Mouse (Mus musculus) gastrocnemius, postnatal 25 days (tissue): ENCODE measurements around the gene Nfe2. TPM values are rescaled to one million over a fixed set of nuclear protein-coding genes. Genes with fewer than 3 reads are reported as not detected.
"Not testable (repeated sequence)": the region's sequence is repeated elsewhere in the genome, so short reads cannot be mapped to it uniquely, and the experiment has no call there.

Experiments
- DNase-seq: peaks from one replicate; pipeline ENCODE4 v3.0.0; 2022
- total RNA-seq, 2 experiments: library from RNA; stranded (reverse); gene quantifications; 1 replicate in 1 of 2; 2 replicates in 1 of 2; pipeline ENCODE4 v1.2.3; 2021

The Nfe2 gene
- total RNA-seq, 2 experiments from 2014 or later: not detected

- DNase-seq: no peak
These were observed 32.6 kb upstream of the Nfe2 start for GRCm38 (mm10) chr15:103290843-103291242.

GRCm38 (mm10) chr15:103290417-103290816 is 32.2 kb upstream of the Nfe2 start:
- DNase-seq: no peak

DNA sequence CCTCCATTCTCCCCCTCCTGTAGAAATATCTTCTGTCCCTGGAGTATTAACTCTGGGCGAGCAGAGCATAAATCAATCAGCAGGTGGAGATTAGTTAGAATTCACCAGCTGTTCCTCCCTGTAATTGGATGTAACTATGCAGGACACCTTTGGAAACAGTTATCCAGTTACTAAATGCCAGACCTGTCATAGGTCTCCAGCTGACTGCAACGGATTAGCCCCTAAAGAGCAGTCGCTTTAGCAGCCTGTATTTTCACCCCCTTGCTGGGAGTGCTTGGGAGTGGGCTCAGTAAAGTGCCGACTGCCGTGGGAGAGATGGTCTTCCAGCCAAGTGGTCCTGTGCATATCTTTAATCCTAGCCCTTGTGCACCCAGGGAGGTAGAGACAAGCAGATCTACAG is 31.4 kb upstream of the Nfe2 start:
- no peak for DNase-seq

GRCm38 (mm10) chr15:103285778-103286417 is 27.7 kb upstream of the Nfe2 start:
- peak; percentile 58 for DNase-seq

DNA sequence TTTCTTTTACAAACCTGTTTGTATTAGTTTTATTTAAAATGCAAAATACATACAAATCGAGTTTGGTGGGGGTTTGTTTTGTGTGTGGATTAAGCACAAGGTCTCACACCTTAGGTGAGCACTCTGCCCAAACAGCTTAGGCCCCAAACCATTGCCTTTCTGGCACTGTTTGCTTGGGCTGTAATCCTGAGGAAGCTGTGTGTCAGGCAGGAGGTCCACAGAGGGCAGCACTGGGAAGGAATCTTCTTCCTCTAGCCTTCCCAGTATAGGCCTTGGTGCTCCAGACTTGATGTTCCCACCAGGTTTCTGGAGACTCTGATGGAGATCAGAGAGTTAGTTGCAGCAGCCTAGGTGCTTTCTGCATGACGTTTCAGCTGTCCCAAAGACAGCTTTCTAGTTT is 26.4 kb upstream of the Nfe2 start:
- no peak for DNase-seq

- DNase-seq: no peak
These were observed 25.9 kb upstream of the Nfe2 start for GRCm38 (mm10) chr15:103284066-103284465.

GRCm38 (mm10) chr15:103281465-103282205 is 23.4 kb upstream of the Nfe2 start:
- no peak for DNase-seq

DNA sequence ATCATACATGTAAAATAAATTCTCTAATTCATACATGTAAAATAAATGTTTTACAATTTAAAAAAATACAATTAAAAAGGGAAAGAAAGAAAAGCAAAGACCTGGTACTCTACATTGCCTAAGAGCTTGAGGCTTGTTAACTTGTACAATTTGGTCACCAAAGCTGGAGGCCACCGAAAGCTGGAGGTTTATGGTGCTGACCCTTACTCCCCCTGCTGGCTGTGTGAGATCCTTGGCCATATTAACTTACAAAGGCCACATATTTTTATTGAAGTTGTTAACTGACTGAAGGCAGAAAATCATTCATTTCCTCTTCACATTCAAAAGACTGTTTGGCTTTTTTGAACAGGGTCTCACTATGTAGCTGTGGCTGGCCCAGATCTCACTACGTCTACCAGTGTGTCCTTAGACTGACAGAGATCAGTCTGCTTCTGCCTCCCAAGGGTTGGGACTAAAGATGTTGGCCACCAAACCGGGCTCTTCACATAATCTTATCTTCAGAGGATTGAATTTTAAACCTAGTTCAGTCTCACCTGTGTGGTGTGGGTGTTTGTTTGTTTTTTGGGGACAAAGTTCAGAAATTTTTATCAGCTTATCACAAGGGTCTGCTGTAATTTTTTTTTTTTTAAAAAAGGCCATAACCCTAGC is 22.7 kb upstream of the Nfe2 start:
- no peak for DNase-seq

DNA sequence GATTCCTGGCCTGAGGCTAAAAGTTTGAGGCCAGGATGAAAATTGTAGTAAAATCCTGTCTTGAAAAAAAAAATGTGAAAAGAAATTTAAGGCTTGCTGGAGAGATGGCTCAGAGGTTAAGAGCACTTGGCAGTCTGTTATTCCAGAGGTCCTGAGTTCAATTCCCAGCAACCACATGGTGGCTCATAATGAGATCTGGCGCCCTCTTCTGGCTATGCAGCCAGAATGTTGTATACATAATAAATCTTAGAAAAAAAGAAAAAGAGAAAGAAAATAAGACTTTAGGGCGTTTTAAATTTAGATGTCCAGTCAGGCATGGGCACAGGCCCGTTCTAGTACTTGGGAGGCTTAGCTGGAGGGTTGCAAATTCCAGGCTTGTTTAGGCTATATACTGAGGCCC is 21.5 kb upstream of the Nfe2 start:
- no peak for DNase-seq

DNA sequence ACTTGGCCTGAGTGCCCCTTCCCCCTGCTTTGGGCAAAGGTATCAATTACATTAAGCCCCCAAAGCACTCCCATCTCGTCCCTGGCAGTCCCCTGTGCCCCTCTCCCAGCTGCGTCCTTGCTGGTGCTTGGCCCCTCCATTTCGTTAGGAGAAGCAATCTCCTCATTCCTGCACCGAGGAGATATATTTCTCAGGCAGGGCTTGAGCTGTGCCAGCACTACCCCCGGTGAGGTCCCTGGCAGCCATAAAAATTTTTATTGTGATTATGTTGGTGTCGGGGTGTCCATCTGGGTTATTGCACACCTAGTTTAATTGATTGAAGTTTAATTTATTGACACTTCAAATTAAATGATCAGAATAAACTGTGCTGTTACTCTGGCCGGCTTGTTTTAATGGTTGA is 19.7 kb upstream of the Nfe2 start:
- DNase-seq: no peak

- DNase-seq: not testable (repeated sequence)
These were observed 17.7 kb upstream of the Nfe2 start for GRCm38 (mm10) chr15:103275943-103276342.

- peak; percentile 98 for DNase-seq
These were observed 14.4 kb upstream of the Nfe2 start, which contains the start of gene Copz1 for GRCm38 (mm10) chr15:103272419-103273279. Gene Copz1 (plus strand): TSS chr15:103272714.

DNA sequence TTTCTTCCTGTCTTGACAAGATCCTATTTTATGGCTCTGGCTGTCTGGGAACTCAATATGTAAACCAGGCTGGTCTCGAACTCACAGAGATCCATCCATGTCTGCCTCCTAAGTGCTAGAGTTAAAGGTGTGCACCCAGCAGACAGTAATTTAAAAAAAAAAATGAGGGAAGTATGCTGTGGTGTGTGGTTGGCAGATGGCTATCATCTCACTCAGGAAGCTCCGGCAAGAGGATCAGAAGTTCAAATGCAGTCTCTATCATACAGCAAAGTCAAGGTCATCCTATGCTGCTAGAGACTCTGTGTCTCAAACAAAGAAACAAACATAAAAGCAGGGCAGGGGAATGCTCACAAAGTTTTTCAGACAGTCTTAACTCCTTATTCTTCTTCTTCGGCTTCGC is 10.7 kb upstream of the Nfe2 start:
- no peak for DNase-seq

- DNase-seq: no peak
These were observed 6.6 kb upstream of the Nfe2 start for GRCm38 (mm10) chr15:103264794-103265193.

GRCm38 (mm10) chr15:103259989-103260388 is 1.8 kb upstream of the Nfe2 start:
- no peak for DNase-seq

DNA sequence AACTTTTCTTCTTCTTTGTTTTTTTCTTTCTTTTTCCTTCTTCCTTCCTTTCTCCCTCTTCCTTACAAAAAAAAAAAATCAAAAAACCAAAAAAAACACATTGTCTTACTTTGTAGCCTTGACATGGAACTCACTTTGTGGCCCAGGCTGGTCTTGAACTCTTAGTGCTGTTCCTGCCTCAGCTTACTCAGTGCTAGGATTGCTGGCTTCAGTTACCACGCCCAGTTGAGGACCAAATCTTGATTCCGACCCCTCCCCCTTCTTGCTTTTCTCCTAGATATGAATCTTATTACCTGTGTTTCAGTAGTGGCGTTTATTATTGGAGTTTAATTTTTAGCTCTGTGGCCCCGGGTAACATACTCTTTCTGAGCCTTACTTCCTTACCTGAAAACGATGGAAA is 959 bp upstream of the Nfe2 start:
- no peak for DNase-seq

DNA sequence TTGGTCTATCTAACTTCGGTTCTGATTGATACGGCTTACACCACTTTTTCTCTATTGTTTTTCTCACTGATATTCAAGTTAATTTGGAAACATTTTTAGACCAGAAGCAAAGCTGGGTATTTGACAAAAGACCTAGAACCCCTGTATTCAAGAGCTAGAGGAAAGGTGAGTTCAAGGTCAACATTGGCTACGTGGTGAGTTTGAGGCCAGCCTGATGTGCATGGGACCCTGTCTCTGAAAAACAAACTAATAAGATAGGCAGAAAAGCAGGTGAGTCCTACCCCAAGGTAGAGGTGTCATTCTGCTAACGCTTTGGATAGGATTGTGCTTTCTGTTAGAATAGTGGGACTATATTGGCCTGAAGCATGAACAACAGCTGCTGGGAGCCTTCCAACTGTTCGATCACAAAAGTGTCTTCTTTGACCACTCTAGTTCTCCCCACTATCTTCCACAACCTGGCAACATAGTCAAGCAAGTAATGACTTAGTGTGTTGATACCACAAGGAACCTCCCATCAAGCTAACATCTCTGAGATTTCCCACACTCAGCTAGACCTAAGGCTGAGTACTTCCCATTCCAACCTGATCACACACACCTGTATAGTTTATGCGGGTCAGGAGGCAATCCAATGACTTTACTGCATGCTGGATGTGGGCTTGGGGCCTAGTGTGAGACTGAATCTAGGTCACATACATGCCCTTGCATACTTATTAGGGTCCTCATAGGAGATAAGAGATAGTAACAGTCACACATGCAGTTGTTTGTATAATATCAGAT is 1.8 kb downstream of the Nfe2 start:
- no peak for DNase-seq

DNA sequence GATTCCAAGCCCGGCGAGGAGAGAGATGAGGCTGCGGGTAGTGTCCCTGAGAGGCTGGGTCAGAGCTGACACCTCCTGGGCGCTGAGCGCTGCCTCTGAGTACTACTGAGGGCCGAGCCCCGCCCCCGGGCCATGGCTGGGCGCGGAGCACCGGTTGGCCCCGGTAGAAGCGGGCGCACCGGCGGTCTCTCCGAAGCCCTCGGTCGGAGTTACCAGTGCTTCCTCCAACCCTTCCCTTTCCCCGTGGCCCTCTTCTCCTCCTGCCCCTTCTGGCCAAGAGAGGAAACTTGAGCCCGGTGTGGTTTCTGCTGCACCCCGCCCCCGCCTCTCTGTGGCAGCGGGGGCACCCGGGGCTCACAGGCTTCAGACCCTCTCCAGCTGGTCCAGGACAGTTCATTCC is 3.0 kb downstream of the Nfe2 start:
- DNase-seq: no peak

- no peak for DNase-seq
These were observed 4.9 kb downstream of the Nfe2 start for GRCm38 (mm10) chr15:103253352-103253751.

- DNase-seq: no peak
These were observed 5.5 kb downstream of the Nfe2 start for GRCm38 (mm10) chr15:103252660-103253059.

DNA sequence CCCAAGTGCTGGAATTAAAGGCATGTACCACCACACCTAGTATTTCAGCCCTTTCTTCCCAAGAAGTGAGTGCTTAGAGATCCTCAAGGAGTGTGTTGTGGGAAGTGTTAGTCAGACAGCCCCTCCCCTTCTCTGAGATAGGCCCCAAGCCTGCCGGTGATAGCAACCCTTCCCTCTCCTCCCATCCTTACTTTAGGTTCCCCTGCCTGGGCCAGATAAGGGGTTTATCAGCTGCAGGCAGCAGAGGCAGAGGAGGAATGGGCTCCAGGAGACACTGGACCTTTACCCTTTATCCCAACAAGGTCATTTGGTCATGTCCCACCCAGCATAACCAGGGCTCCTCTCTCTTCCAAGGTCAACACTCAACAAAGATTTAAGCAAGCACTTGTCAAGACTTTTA is 6.6 kb downstream of the Nfe2 start:
- DNase-seq: no peak
